Mouse (Mus musculus) CD4-positive helper T cell, adult 2 months (primary cell): ENCODE data around the gene Kl.

Experiments
- DNase-seq: peaks from one replicate; pipeline ENCODE4 v3.0.0-alpha.2; 2012; ENCODE audit warnings: low read depth, missing footprints, low spot score

Kl gene

DNA sequence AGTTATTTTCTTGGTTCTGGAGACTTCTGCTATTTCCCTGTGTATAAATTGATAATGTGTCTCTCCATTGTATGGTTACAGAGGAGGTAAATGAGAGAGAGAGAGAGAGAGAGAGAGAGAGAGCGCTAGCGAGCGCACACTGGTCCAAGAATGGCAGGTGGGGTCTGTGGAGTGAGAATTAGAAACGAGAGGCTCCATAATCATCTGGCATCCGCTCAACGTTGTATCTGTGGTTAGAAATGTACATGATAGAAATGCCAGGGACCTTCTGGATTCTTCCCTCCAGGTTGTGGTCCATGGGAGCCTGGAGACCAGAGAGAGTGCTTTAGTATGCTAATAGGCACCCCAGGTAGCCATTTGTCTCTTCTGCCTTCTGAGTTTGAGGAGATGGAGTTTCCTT is 76.5 kb downstream of the Kl start:
- no peak for DNase-seq

DNA sequence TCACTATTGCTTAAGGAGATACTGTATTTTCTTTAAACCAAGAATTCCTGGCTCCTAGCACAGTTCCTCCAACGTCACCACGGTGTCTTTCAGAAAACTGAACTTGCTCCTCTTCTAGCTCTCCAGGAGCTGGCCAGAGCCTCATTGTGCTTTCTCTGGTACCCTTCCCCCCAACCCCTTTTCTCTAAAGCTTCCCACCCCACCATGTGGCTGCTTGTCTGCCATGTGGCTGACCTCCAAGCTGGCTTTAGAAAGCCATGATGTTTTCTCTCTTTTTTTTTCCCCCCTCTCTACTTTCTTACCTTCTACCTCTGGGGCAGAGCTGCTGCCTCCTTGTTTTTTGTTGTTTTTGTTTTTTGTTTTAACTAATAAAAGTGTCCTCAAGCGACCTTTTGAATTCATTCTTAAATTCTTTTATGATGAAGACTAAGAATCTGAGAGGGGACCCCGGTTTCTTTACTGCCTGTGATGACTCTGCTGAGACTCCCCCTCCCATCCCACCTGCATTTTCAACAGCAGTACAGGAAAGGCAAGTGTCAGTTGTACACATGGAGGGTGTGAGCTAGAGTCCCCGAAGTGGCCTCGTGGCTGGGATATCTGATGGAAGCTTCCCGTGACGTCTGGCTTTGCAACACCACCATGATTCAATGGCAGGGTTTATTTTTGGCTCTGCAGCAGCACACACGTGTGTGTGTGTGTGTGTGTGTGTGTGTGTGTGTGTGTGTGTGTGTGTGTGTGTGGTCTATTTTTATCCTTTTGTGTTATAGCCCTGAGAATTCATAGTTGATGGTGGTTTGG is 82.5 kb downstream of the Kl start:
- no peak for DNase-seq

DNA sequence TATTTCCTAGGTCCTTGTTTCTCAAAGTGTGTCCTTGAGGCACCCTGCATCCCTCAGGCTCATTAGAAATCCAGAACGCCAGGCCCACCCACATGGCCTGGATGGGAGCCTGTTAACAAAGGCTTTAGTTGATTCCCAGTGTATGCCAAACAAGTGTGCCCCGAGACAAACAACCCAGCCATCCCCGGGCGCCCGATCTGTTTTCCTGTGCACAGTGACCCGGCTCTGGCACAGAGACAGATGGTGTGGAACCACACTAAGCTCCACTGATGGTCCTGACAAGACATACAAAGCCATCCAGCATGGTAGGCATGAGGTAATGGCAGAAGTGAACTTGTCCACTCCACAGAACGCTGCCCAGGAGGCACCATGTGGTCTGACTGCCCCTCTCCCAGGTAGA is 85.5 kb downstream of the Kl start:
- DNase-seq: no peak

DNA sequence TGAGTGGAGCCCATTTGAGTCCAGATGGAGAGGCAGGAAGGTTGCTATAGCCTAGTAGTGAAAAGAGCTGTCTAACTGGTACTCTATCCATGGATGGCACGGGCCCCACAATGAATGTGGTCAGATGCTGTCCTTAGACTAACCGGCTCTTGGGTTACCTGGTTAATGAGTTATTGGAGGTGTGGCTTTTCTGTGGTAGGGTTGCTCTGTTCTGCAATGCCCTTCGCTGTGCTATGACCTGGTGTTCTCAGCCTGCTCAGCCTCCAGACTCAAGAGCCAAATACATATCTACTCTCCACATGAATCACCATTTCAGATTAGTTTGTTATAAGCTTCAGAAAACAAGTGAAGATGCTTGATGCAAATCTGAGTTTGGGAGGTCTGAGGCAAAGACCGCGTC is 90.5 kb downstream of the Kl start:
- DNase-seq: no peak
